Mouse (Mus musculus): ENCODE measurements around the gene Fars2.

The Fars2 gene

GRCm38 (mm10) chr13:36510161-36510560 lies 392.9 kb downstream of the Fars2 start:
- DNase-seq (ENCODE audit: low read depth, low spot score): no peak

- no peak for DNase-seq (ENCODE audit: low read depth, low spot score)
These were observed 395.9 kb downstream of the Fars2 start for GRCm38 (mm10) chr13:36513126-36513525.

- DNase-seq (ENCODE audit: low read depth, low spot score): no peak
These were observed 400.9 kb downstream of the Fars2 start for GRCm38 (mm10) chr13:36518144-36518571.

GRCm38 (mm10) chr13:36527761-36528160 lies 410.5 kb downstream of the Fars2 start:
- no peak for DNase-seq (ENCODE audit: low read depth, low spot score)

GRCm38 (mm10) chr13:36528223-36528895 lies 411.1 kb downstream of the Fars2 start:
- DNase-seq (ENCODE audit: low read depth, low spot score): no peak

- no peak for DNase-seq (ENCODE audit: low read depth, low spot score)
These were observed 412.3 kb downstream of the Fars2 start for GRCm38 (mm10) chr13:36529467-36530039.

GRCm38 (mm10) chr13:36530852-36531251 lies 413.6 kb downstream of the Fars2 start:
- no peak for DNase-seq (ENCODE audit: low read depth, low spot score)

GRCm38 (mm10) chr13:36531893-36532292 lies 414.7 kb downstream of the Fars2 start:
- no peak for DNase-seq (ENCODE audit: low read depth, low spot score)

- DNase-seq (ENCODE audit: low read depth, low spot score): no peak
These were observed 415.9 kb downstream of the Fars2 start for GRCm38 (mm10) chr13:36533071-36533470.

- DNase-seq (ENCODE audit: low read depth, low spot score): no peak
These were observed 416.3 kb downstream of the Fars2 start for GRCm38 (mm10) chr13:36533518-36533917.

- DNase-seq (ENCODE audit: low read depth, low spot score): no peak
These were observed 416.8 kb downstream of the Fars2 start for GRCm38 (mm10) chr13:36533966-36534540.

GRCm38 (mm10) chr13:36537580-36537979 lies 420.4 kb downstream of the Fars2 start:
- no peak for DNase-seq (ENCODE audit: low read depth, low spot score)

GRCm38 (mm10) chr13:36538385-36538784 lies 421.2 kb downstream of the Fars2 start:
- DNase-seq (ENCODE audit: low read depth, low spot score): no peak

GRCm38 (mm10) chr13:36540231-36540630 lies 423.0 kb downstream of the Fars2 start:
- DNase-seq (ENCODE audit: low read depth, low spot score): no peak

GRCm38 (mm10) chr13:36541287-36541780 lies 424.1 kb downstream of the Fars2 start:
- no peak for DNase-seq (ENCODE audit: low read depth, low spot score)

GRCm38 (mm10) chr13:36550694-36551093 lies 433.5 kb downstream of the Fars2 start:
- no peak for DNase-seq (ENCODE audit: low read depth, low spot score)

- no peak for DNase-seq (ENCODE audit: low read depth, low spot score)
These were observed 435.5 kb downstream of the Fars2 start for GRCm38 (mm10) chr13:36552522-36553246.

GRCm38 (mm10) chr13:36553247-36553642 lies 436.0 kb downstream of the Fars2 start:
- DNase-seq (ENCODE audit: low read depth, low spot score): no peak

- DNase-seq (ENCODE audit: low read depth, low spot score): no peak
These were observed 437.5 kb downstream of the Fars2 start for GRCm38 (mm10) chr13:36554743-36555142.

- no peak for DNase-seq (ENCODE audit: low read depth, low spot score)
These were observed 445.5 kb downstream of the Fars2 start for GRCm38 (mm10) chr13:36562447-36563441.

- DNase-seq (ENCODE audit: low read depth, low spot score): no peak
These were observed 447.6 kb downstream of the Fars2 start for GRCm38 (mm10) chr13:36564764-36565315.
